Mouse (Mus musculus): ENCODE measurements around the gene Osbpl10. TPM values are rescaled to one million over a fixed set of nuclear protein-coding genes. Genes with fewer than 3 reads are reported as not detected.
"Not testable (repeated sequence)": the region's sequence is repeated elsewhere in the genome, so short reads cannot be mapped to it uniquely, and the experiment has no call there.

Gene Osbpl10
- polyA plus RNA-seq, 1 experiment from 2014 or later, result 1.4 TPM

GRCm38 (mm10) chr9:115271556-115271955, 293.2 kb downstream of the Osbpl10 start:
- H3K9me3 ChIP-seq (ENCODE audit: control insufficient read depth, low read length), result no peaks in the 10 kb centered on the region
- DNase-seq (ENCODE audit: low spot score) (no peak), ATAC-seq (ENCODE audit: low FRiP score, low TSS enrichment) (no peak)
- TF ChIP-seq EP300 (optimal IDR thresholded peaks at IDR 0.05) (no peak), CTCF (IDR thresholded peaks at IDR 0.05; ENCODE audit: low read depth) (no peak)
- H3K36me3 ChIP-seq (ENCODE audit: control insufficient read depth, insufficient read depth, low read length), result no peaks in the 10 kb centered on the region; the same call in none of the 2 replicates
- no peak overlapping the region for H3K9ac ChIP-seq (ENCODE audit: low read length)
- H3K27me3 ChIP-seq (ENCODE audit: control insufficient read depth, insufficient read depth, low read length), result no peaks in the 10 kb centered on the region
- H3K4me1 ChIP-seq (replicated peaks; ENCODE audit: control insufficient read depth, insufficient read depth), result no peaks in the 10 kb centered on the region
- H3K27ac ChIP-seq (replicated peaks), result no peak overlapping the region
- WGBS, result 67% methylated on average over 3 of the region's 3 CpGs
- no peak overlapping the region for H3K4me3 ChIP-seq (ENCODE audit: low read depth, low read length)
- no peak overlapping the region for H3K4me2 ChIP-seq (replicated peaks; ENCODE audit: low read depth)

- not testable (repeated sequence) for H3K27ac ChIP-seq (replicated peaks); H3K4me2 ChIP-seq (replicated peaks; ENCODE audit: low read depth); DNase-seq (ENCODE audit: low spot score); ATAC-seq (ENCODE audit: low FRiP score, low TSS enrichment); H3K4me3 ChIP-seq (ENCODE audit: low read depth, low read length); H3K9ac ChIP-seq (ENCODE audit: low read length); H3K4me1 ChIP-seq (replicated peaks; ENCODE audit: control insufficient read depth, insufficient read depth); H3K36me3 ChIP-seq (ENCODE audit: control insufficient read depth, insufficient read depth, low read length); H3K27me3 ChIP-seq (ENCODE audit: control insufficient read depth, insufficient read depth, low read length); H3K9me3 ChIP-seq (ENCODE audit: control insufficient read depth, low read length)
- 94% methylated on average over 2 of the region's 5 CpGs for WGBS
These were observed 294.1 kb downstream of the Osbpl10 start for GRCm38 (mm10) chr9:115272451-115272850.

- Histone ChIP-seq H3K9ac (ENCODE audit: low read length) (no peak overlapping the region), H3K36me3 (ENCODE audit: control insufficient read depth, insufficient read depth, low read length) (no peaks in the 10 kb centered on the region; the same call in 1 of the 2 replicates), H3K9me3 (ENCODE audit: control insufficient read depth, low read length) (no peaks in the 10 kb centered on the region), H3K4me3 (ENCODE audit: low read depth, low read length) (no peak overlapping the region), H3K27ac (replicated peaks) (no peak overlapping the region), H3K27me3 (ENCODE audit: control insufficient read depth, insufficient read depth, low read length) (no peaks in the 10 kb centered on the region), H3K4me2 (replicated peaks; ENCODE audit: low read depth) (no peak overlapping the region), H3K4me1 (replicated peaks; ENCODE audit: control insufficient read depth, insufficient read depth) (no peaks in the 10 kb centered on the region)
- DNase-seq (ENCODE audit: low spot score) (no peak), ATAC-seq (ENCODE audit: low FRiP score, low TSS enrichment) (no peak)
- TF ChIP-seq CTCF (IDR thresholded peaks at IDR 0.05; ENCODE audit: low read depth) (no peak), EP300 (optimal IDR thresholded peaks at IDR 0.05) (no peak)
- 71% methylated on average over 7 of the region's 7 CpGs for WGBS
These were observed 294.8 kb downstream of the Osbpl10 start for GRCm38 (mm10) chr9:115273095-115273649.

- no peaks in the 10 kb centered on the region for H3K9me3 ChIP-seq (ENCODE audit: control insufficient read depth, low read length)
- no peak overlapping the region for H3K4me3 ChIP-seq (ENCODE audit: low read depth, low read length)
- TF ChIP-seq EP300 (optimal IDR thresholded peaks at IDR 0.05) (no peak), CTCF (IDR thresholded peaks at IDR 0.05; ENCODE audit: low read depth) (no peak)
- no peak for DNase-seq (ENCODE audit: low spot score)
- no peak overlapping the region for H3K4me2 ChIP-seq (replicated peaks; ENCODE audit: low read depth)
- no peak overlapping the region for H3K27ac ChIP-seq (replicated peaks)
- H3K36me3 ChIP-seq (ENCODE audit: control insufficient read depth, insufficient read depth, low read length), result no peaks in the 10 kb centered on the region; the same call in 1 of the 2 replicates
- no peaks in the 10 kb centered on the region for H3K27me3 ChIP-seq (ENCODE audit: control insufficient read depth, insufficient read depth, low read length)
- WGBS, result 62% methylated on average over 6 of the region's 6 CpGs
- H3K4me1 ChIP-seq (replicated peaks; ENCODE audit: control insufficient read depth, insufficient read depth), result no peaks in the 10 kb centered on the region
- ATAC-seq (ENCODE audit: low FRiP score, low TSS enrichment), result no peak
- H3K9ac ChIP-seq (ENCODE audit: low read length), result no peak overlapping the region
These were observed 296.4 kb downstream of the Osbpl10 start for GRCm38 (mm10) chr9:115274806-115275205.

GRCm38 (mm10) chr9:115278641-115279040, 300.3 kb downstream of the Osbpl10 start:
- no peak for DNase-seq (ENCODE audit: low spot score)
- no peak overlapping the region for H3K4me2 ChIP-seq (replicated peaks; ENCODE audit: low read depth)
- H3K4me3 ChIP-seq (ENCODE audit: low read depth, low read length), result no peak overlapping the region
- no peak overlapping the region for H3K9ac ChIP-seq (ENCODE audit: low read length)
- H3K4me1 ChIP-seq (replicated peaks; ENCODE audit: control insufficient read depth, insufficient read depth), result no peaks in the 10 kb centered on the region
- no peaks in the 10 kb centered on the region for H3K9me3 ChIP-seq (ENCODE audit: control insufficient read depth, low read length)
- no peaks in the 10 kb centered on the region for H3K27me3 ChIP-seq (ENCODE audit: control insufficient read depth, insufficient read depth, low read length)
- H3K27ac ChIP-seq (replicated peaks), result no peak overlapping the region
- TF ChIP-seq EP300 (optimal IDR thresholded peaks at IDR 0.05) (no peak), CTCF (IDR thresholded peaks at IDR 0.05; ENCODE audit: low read depth) (no peak)
- ATAC-seq (ENCODE audit: low FRiP score, low TSS enrichment), result no peak
- WGBS, result 83% methylated on average over 1 of the region's 1 CpGs
- no peaks in the 10 kb centered on the region; the same call in 1 of the 2 replicates for H3K36me3 ChIP-seq (ENCODE audit: control insufficient read depth, insufficient read depth, low read length)

Other genes with a start within 250 kb of the Osbpl10 start
- gene Cmtm6, start 247.5 kb upstream of the Osbpl10 start, polyA plus RNA-seq (2015; fragmentation: Nextera tagmentation; extraction: Ambion mirVana), result 50.9 and 53.9 TPM in 2 replicates
- 83.2 and 84.9 TPM in 2 replicates for gene Cmtm7, start 196.7 kb upstream of the Osbpl10 start, polyA plus RNA-seq (2015; fragmentation: Nextera tagmentation; extraction: Ambion mirVana)
- gene Cmtm8, start 134.4 kb upstream of the Osbpl10 start, polyA plus RNA-seq (2015; fragmentation: Nextera tagmentation; extraction: Ambion mirVana), result 66.5 and 68.0 TPM in 2 replicates
- gene Gpd1l, start 44.6 kb upstream of the Osbpl10 start, polyA plus RNA-seq (2015; fragmentation: Nextera tagmentation; extraction: Ambion mirVana), result 17.3 and 19.2 TPM in 2 replicates
- 682 and 701 TPM in 2 replicates for gene Rps27rt, start 4.2 kb downstream of the Osbpl10 start, polyA plus RNA-seq (2015; fragmentation: Nextera tagmentation; extraction: Ambion mirVana)

All from stomach, postnatal 0 days (tissue).